Mouse (Mus musculus) kidney, embryonic 16.5 days (tissue): ENCODE data around the gene Smg7. TPM values are rescaled to one million over a fixed set of nuclear protein-coding genes. Genes with fewer than 3 reads are reported as not detected.

Source experiments
- ATAC-seq: fragments of 200-750 bp; cut with Nextera tagmentation; 2 replicates; pipeline ENCODE4 v1.8.0; 2017; ENCODE audit warnings: moderate TSS enrichment; ENCODE audit not compliant: low FRiP score, low TSS enrichment
- H3K27ac ChIP-seq: fragments of 300-500 bp; sonication (generic); 2 replicates; pipeline ENCODE4 v1.5.1; 2014; ENCODE audit warnings: low read length
- H3K27me3 ChIP-seq: fragments of 300-500 bp; sonication (generic); 2 replicates; pipeline ENCODE4 v1.6.1; 2014; ENCODE audit warnings: low read length, control low read depth, mixed read lengths; ENCODE audit not compliant: insufficient read depth
- H3K36me3 ChIP-seq: fragments of 300-500 bp; sonication (generic); 2 replicates; pipeline ENCODE4 v1.6.1; 2014; ENCODE audit warnings: low read length, control low read depth, mixed read lengths; ENCODE audit not compliant: insufficient read depth
- H3K4me1 ChIP-seq: fragments of 300-500 bp; sonication (generic); 2 replicates; pipeline ENCODE4 v1.6.1; 2014; ENCODE audit warnings: low read length, control low read depth, mixed read lengths; ENCODE audit not compliant: insufficient read depth
- H3K4me2 ChIP-seq: fragments of 300-500 bp; sonication (generic); replicated peaks from 2 replicates; pipeline ENCODE4 v1.6.1; 2014; ENCODE audit warnings: low read depth, low read length
- H3K4me3 ChIP-seq: fragments of 300-500 bp; sonication (generic); 2 replicates; pipeline ENCODE4 v1.5.1; 2014; ENCODE audit warnings: mild to moderate bottlenecking, low read length
- H3K9ac ChIP-seq: fragments of 300-500 bp; sonication (generic); replicated peaks from 2 replicates; pipeline ENCODE4 v1.6.1; 2014; ENCODE audit warnings: low read length
- H3K9me3 ChIP-seq: fragments of 300-500 bp; sonication (generic); 2 replicates; pipeline ENCODE4 v1.6.1; 2016; ENCODE audit warnings: low read length, control low read depth
- WGBS: fragments of 180-500 bp; shearing (Covaris S2); extraction: QIAGEN DNeasy Blood & Tissue Kit; methylation state at CpG from one replicate; pipeline ENCODE4 v1.1.7; 2014; 5-methylcytosine and 5-hydroxymethylcytosine counted together
- polyA plus RNA-seq: library from polyadenylated mRNA; unstranded; fragments of >200 nt; fragmentation: Nextera tagmentation; extraction: Ambion mirVana; gene quantifications from 2 replicates; pipeline ENCODE4 v1.2.1, GENCODE M21; 2015

The Smg7 gene
- polyA plus RNA-seq, 1 experiment from 2014 or later, result 25.9 TPM

DNA sequence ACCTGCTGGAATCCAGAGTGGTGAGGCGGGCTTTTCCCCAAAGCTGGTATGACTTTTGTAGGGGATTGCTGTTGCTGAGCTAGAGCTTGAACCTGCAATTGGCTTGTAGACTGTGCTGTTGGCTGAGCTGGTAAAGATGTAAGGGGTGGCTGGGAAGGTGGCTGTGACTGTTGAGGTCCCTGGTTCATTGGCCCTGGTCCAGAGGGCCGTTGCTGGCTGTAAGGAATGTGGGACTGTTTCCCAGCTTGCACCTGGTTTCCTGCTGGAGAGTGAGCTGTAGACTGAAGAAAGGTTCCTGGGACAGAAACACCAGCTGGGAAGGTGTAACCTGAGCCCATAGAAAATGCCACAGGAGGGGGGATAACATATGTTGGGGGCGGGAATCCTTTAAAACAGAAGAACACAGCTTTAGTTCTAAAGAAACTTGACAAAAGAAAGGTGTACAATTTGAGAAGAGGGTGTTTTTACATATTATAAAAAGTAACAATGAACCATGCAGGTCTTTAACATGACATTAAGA, 57.2 kb downstream of the Smg7 start:
- ATAC-seq, result no peak
- H3K4me1 ChIP-seq, result no peaks in the 10 kb centered on the region
- 75% methylated on average over 3 of the region's 3 CpGs for WGBS

GRCm38 (mm10) chr1:152844634-152845033, 57.8 kb downstream of the Smg7 start:
- Histone ChIP-seq H3K27ac (no peak overlapping the region), H3K9me3 (no peaks in the 10 kb centered on the region), H3K9ac (no peak overlapping the region), H3K4me2 (no peak overlapping the region), H3K36me3 (peaks cover 78% of the 10 kb centered on the region), H3K27me3 (no peaks in the 10 kb centered on the region), H3K4me3 (no peak overlapping the region), H3K4me1 (no peaks in the 10 kb centered on the region)
- no peak for ATAC-seq
- WGBS, result 98% methylated on average over 1 of the region's 1 CpGs

More for the DNA sequence above, 57.2 kb downstream of the Smg7 start:
- H3K27ac ChIP-seq, result no peak overlapping the region
- no peak overlapping the region for H3K4me2 ChIP-seq
- H3K9me3 ChIP-seq, result no peaks in the 10 kb centered on the region
- H3K36me3 ChIP-seq, result peaks cover 75% of the 10 kb centered on the region
- H3K9ac ChIP-seq, result no peak overlapping the region
- no peak overlapping the region for H3K4me3 ChIP-seq
- no peaks in the 10 kb centered on the region for H3K27me3 ChIP-seq

DNA sequence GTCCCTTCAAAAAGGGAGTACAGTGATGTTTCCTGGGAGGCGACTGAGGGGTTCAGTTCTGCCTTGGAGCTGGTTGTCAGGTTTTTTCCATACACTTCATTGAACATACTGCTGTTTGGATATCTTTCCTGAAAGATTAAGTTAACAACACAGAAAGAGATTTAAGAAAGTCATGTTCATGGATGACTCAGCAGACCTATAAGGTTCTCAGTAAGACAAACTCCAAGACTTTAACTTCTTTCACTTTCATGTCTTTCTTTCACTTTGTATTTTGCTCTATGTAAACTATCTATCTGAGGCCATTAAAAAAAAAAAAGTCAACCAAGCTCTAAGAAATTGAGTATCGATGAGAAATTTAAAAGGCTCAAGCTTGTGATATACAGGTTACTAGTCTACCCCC, 61.4 kb downstream of the Smg7 start:
- Histone ChIP-seq H3K4me3 (no peak overlapping the region), H3K27me3 (no peaks in the 10 kb centered on the region), H3K9me3 (no peaks in the 10 kb centered on the region), H3K36me3 (peaks cover 81% of the 10 kb centered on the region), H3K9ac (no peak overlapping the region), H3K4me1 (no peaks in the 10 kb centered on the region), H3K27ac (no peak overlapping the region), H3K4me2 (no peak overlapping the region)
- WGBS, result 92% methylated on average over 2 of the region's 2 CpGs
- no peak for ATAC-seq

GRCm38 (mm10) chr1:152840343-152840742, 62.1 kb downstream of the Smg7 start:
- WGBS, result 89% methylated on average over 3 of the region's 3 CpGs
- Histone ChIP-seq H3K4me3 (no peak overlapping the region), H3K4me1 (no peaks in the 10 kb centered on the region), H3K9me3 (no peaks in the 10 kb centered on the region), H3K27ac (no peak overlapping the region), H3K36me3 (peaks cover 78% of the 10 kb centered on the region), H3K9ac (no peak overlapping the region), H3K4me2 (no peak overlapping the region), H3K27me3 (no peaks in the 10 kb centered on the region)
- no peak for ATAC-seq

GRCm38 (mm10) chr1:152838841-152839240, 63.6 kb downstream of the Smg7 start:
- Histone ChIP-seq H3K4me2 (no peak overlapping the region), H3K36me3 (peaks cover 69% of the 10 kb centered on the region), H3K9ac (no peak overlapping the region), H3K27ac (no peak overlapping the region), H3K4me3 (no peak overlapping the region), H3K9me3 (no peaks in the 10 kb centered on the region), H3K27me3 (no peaks in the 10 kb centered on the region), H3K4me1 (no peaks in the 10 kb centered on the region)
- 87% methylated on average over 12 of the region's 12 CpGs for WGBS
- no peak for ATAC-seq

- H3K36me3 ChIP-seq, result peaks cover 62% of the 10 kb centered on the region
- WGBS, result 87% methylated on average over 11 of the region's 11 CpGs
- no peak overlapping the region for H3K4me2 ChIP-seq
- no peak overlapping the region for H3K27ac ChIP-seq
- no peak for ATAC-seq
- no peaks in the 10 kb centered on the region for H3K9me3 ChIP-seq
- H3K9ac ChIP-seq, result no peak overlapping the region
- H3K27me3 ChIP-seq, result no peaks in the 10 kb centered on the region
- H3K4me1 ChIP-seq, result no peaks in the 10 kb centered on the region
- no peak overlapping the region for H3K4me3 ChIP-seq
Observed at GRCm38 (mm10) chr1:152838026-152838702, 64.3 kb downstream of the Smg7 start.

DNA sequence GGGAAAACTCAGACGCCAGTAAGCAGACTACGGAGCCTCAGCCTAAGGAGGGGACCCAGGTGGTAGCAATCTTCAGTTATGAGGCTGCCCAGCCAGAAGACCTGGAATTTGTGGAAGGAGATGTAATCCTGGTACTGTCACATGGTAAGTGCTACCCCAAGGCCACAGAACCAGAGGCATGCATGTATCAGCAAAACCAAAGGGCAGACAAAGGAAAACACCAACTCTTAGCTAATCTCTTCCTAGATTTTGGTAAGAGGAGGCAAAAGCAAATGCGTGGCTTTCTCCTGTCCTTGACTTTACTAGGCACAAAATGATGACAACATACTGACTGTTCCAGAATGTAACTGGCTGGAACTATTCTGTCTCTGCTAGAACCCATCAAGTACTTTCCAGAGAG, 67.4 kb downstream of the Smg7 start:
- Histone ChIP-seq H3K9ac (no peak overlapping the region), H3K36me3 (peaks cover 41% of the 10 kb centered on the region), H3K4me3 (no peak overlapping the region), H3K27ac (no peak overlapping the region), H3K9me3 (no peaks in the 10 kb centered on the region), H3K4me2 (no peak overlapping the region), H3K27me3 (no peaks in the 10 kb centered on the region), H3K4me1 (no peaks in the 10 kb centered on the region)
- no peak for ATAC-seq
- WGBS, result 96% methylated on average over 3 of the region's 3 CpGs

DNA sequence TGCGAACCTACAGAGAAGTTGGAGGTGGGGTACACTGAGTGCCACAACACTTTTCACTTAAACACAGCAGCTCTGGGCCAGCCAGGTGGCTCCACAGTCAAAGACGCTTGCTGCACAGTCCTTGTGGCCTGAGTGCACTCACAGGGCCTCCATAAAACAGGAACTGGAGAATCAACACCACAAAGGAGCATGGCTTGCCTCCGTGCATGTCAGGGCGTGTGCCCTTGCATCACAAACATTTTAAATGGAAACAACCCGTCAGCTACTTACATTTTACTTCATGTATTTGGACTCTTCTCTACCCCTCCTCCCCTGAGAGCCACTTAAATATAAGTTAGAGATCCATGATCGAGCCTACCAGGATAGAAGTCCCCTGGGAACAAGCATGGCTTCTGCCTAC, 70.1 kb downstream of the Smg7 start:
- ATAC-seq, result no peak

GRCm38 (mm10) chr1:152831619-152832018, 70.8 kb downstream of the Smg7 start:
- Histone ChIP-seq H3K9me3 (no peaks in the 10 kb centered on the region), H3K27me3 (no peaks in the 10 kb centered on the region), H3K27ac (no peak overlapping the region), H3K36me3 (0 out of 2 replicates have a peak, but pooled peaks cover 12% of the 10 kb centered on the region), H3K4me3 (no peak overlapping the region), H3K4me2 (no peak overlapping the region), H3K9ac (no peak overlapping the region), H3K4me1 (peaks cover 11% of the 10 kb centered on the region; the same call in 1 of the 2 replicates)
- ATAC-seq, result no peak
- WGBS, result 73% methylated on average over 5 of the region's 5 CpGs

More for the DNA sequence above, 70.1 kb downstream of the Smg7 start:
- no peak overlapping the region for H3K27ac ChIP-seq
- H3K36me3 ChIP-seq, result peaks cover 18% of the 10 kb centered on the region; the same call in 1 of the 2 replicates
- H3K27me3 ChIP-seq, result no peaks in the 10 kb centered on the region
- no peak overlapping the region for H3K9ac ChIP-seq
- peaks cover 11% of the 10 kb centered on the region; the same call in 1 of the 2 replicates for H3K4me1 ChIP-seq
- no peak overlapping the region for H3K4me3 ChIP-seq
- H3K9me3 ChIP-seq, result no peaks in the 10 kb centered on the region
- no peak overlapping the region for H3K4me2 ChIP-seq
- 90% methylated on average over 6 of the region's 6 CpGs for WGBS

- Histone ChIP-seq H3K9me3 (no peaks in the 10 kb centered on the region), H3K9ac (no peak overlapping the region), H3K4me3 (no peak overlapping the region), H3K36me3 (0 out of 2 replicates have a peak, but pooled peaks cover 7% of the 10 kb centered on the region), H3K4me1 (peaks cover 11% of the 10 kb centered on the region; the same call in 1 of the 2 replicates), H3K27ac (no peak overlapping the region), H3K27me3 (no peaks in the 10 kb centered on the region), H3K4me2 (no peak overlapping the region)
- no peak for ATAC-seq
- WGBS, result 86% methylated on average over 8 of the region's 8 CpGs
Observed at GRCm38 (mm10) chr1:152831003-152831402, 71.4 kb downstream of the Smg7 start.
